Mouse (Mus musculus) stomach, postnatal 0 days (tissue): Measurements from ENCODE around the gene Kctd2. TPM values are rescaled to one million over a fixed set of nuclear protein-coding genes. Genes with fewer than 3 reads are reported as not detected.

Experiments
- ATAC-seq: fragments of 200-750 bp; cut with Nextera tagmentation; 2 replicates; pipeline ENCODE4 v1.8.0; 2017; ENCODE audit not compliant: low FRiP score, low TSS enrichment
- DNase-seq: peaks from one replicate; pipeline ENCODE4 v3.0.0-alpha.2; 2016; ENCODE audit warnings: low spot score
- H3K27ac ChIP-seq: fragments of 300-500 bp; sonication (generic); replicated peaks from 2 replicates; pipeline ENCODE4 v1.5.1; 2014; ENCODE audit warnings: mild to moderate bottlenecking, control low read depth
- H3K27me3 ChIP-seq: fragments of 300-500 bp; sonication (generic); 2 replicates; pipeline ENCODE4 v1.6.1; 2014; ENCODE audit warnings: low read length; ENCODE audit not compliant: control insufficient read depth, insufficient read depth
- H3K36me3 ChIP-seq: fragments of 300-500 bp; sonication (generic); 2 replicates; pipeline ENCODE4 v1.6.1; 2014; ENCODE audit warnings: low read length, mixed read lengths; ENCODE audit not compliant: control insufficient read depth, insufficient read depth
- H3K4me1 ChIP-seq: fragments of 300-500 bp; sonication (generic); replicated peaks from 2 replicates; pipeline ENCODE4 v1.6.1; 2014; ENCODE audit warnings: antibody characterized with exemption; ENCODE audit not compliant: control insufficient read depth, insufficient read depth
- H3K4me2 ChIP-seq: fragments of 300-500 bp; sonication (generic); replicated peaks from 2 replicates; pipeline ENCODE4 v1.6.1; 2014; ENCODE audit warnings: low read depth, mild to moderate bottlenecking, control low read depth, moderate library complexity
- H3K4me3 ChIP-seq: fragments of 300-500 bp; sonication (generic); 2 replicates; pipeline ENCODE4 v1.5.1; 2014; ENCODE audit warnings: low read depth, low read length, control low read depth
- H3K9ac ChIP-seq: fragments of 300-500 bp; sonication (generic); 2 replicates; pipeline ENCODE4 v1.6.1; 2014; ENCODE audit warnings: mild to moderate bottlenecking, low read length, control low read depth, mixed read lengths
- H3K9me3 ChIP-seq: fragments of 300-500 bp; sonication (generic); 2 replicates; pipeline ENCODE4 v1.6.1; 2016; ENCODE audit warnings: low read length; ENCODE audit not compliant: control insufficient read depth
- CTCF ChIP-seq: IDR thresholded peaks from 2 replicates; pipeline ENCODE4 v1.5.1; 2016; ENCODE audit warnings: antibody characterized with exemption, low read depth, mild to moderate bottlenecking, moderate library complexity
- EP300 ChIP-seq: optimal IDR thresholded peaks from 2 replicates; pipeline ENCODE3; 2016; ENCODE audit warnings: antibody characterized with exemption
- WGBS: fragments of 180-500 bp; shearing (Covaris S2); extraction: QIAGEN DNeasy Blood & Tissue Kit; methylation state at CpG from one replicate; pipeline ENCODE4 v1.1.7; 2014; 5-methylcytosine and 5-hydroxymethylcytosine counted together
- polyA plus RNA-seq: library from polyadenylated mRNA; unstranded; fragments of >200 nt; fragmentation: Nextera tagmentation; extraction: Ambion mirVana; gene quantifications from 2 replicates; pipeline ENCODE4 v1.2.1, GENCODE M21; 2015

Kctd2 gene
- polyA plus RNA-seq, 1 experiment from 2014 or later: 11.6 TPM

- H3K4me3 ChIP-seq: no peak overlapping the region
- no peaks in the 10 kb centered on the region for H3K9me3 ChIP-seq
- H3K9ac ChIP-seq: no peak overlapping the region
- TF ChIP-seq EP300 (no peak), CTCF (no peak)
- no peaks in the 10 kb centered on the region for H3K36me3 ChIP-seq
- no peak for ATAC-seq
- H3K4me2 ChIP-seq: no peak overlapping the region
- no peak overlapping the region for H3K27ac ChIP-seq
- no peaks in the 10 kb centered on the region for H3K4me1 ChIP-seq
- H3K27me3 ChIP-seq: no peaks in the 10 kb centered on the region
- 25% methylated on average over 8 of the region's 8 CpGs for WGBS
- DNase-seq: no peak
These were observed 41.0 kb downstream of the Kctd2 start for GRCm38 (mm10) chr11:115460976-115461375.

- no peak overlapping the region for H3K4me3 ChIP-seq
These were observed 41.9 kb downstream of the Kctd2 start for GRCm38 (mm10) chr11:115461846-115462242.

GRCm38 (mm10) chr11:115462243-115462891 lies 42.4 kb downstream of the Kctd2 start, which contains the start of gene Slc16a5:
Gene Slc16a5 (plus strand): TSS chr11:115462474.
- H3K4me1 ChIP-seq: no peaks in the 10 kb centered on the region
- WGBS: 63% methylated on average over 16 of the region's 16 CpGs
- peak within 1 kb of the TSS; percentile 35 for H3K4me2 ChIP-seq
- no peak for TF ChIP-seq CTCF
- TF ChIP-seq EP300: no peak
- H3K4me3 ChIP-seq: no peak within 1 kb of the TSS
- no peaks in the 10 kb centered on the region for H3K36me3 ChIP-seq
- DNase-seq (peak; percentile 77), ATAC-seq (peak; percentile 73)
- peak within 1 kb of the TSS; percentile 23; the same call in 1 of the 2 replicates for H3K9ac ChIP-seq
- no peaks in the 10 kb centered on the region for H3K27me3 ChIP-seq
- H3K27ac ChIP-seq: peak within 1 kb of the TSS; percentile 78
- no peaks in the 10 kb centered on the region for H3K9me3 ChIP-seq

More at GRCm38 (mm10) chr11:115461846-115462242, 41.9 kb downstream of the Kctd2 start:
- H3K27ac ChIP-seq: peak overlapping the region; percentile 45; the same call in 1 of the 2 replicates
- 49% methylated on average over 5 of the region's 5 CpGs for WGBS
- H3K4me1 ChIP-seq: no peaks in the 10 kb centered on the region
- TF ChIP-seq EP300: no peak
- TF ChIP-seq CTCF: no peak
- no peak overlapping the region for H3K4me2 ChIP-seq
- ATAC-seq (no peak), DNase-seq (no peak)
- no peaks in the 10 kb centered on the region for H3K36me3 ChIP-seq
- no peak overlapping the region for H3K9ac ChIP-seq
- H3K9me3 ChIP-seq: no peaks in the 10 kb centered on the region
- H3K27me3 ChIP-seq: no peaks in the 10 kb centered on the region

- Histone ChIP-seq H3K4me1 (no peaks in the 10 kb centered on the region), H3K9me3 (no peaks in the 10 kb centered on the region), H3K27me3 (no peaks in the 10 kb centered on the region), H3K9ac (0 out of 2 replicates have a peak overlapping the region, but pooled peaks have one; percentile 13), H3K4me3 (no peak overlapping the region), H3K27ac (peak overlapping the region; percentile 76; the same call in 1 of the 2 replicates), H3K4me2 (peak overlapping the region; percentile 35; the same call in 1 of the 2 replicates), H3K36me3 (no peaks in the 10 kb centered on the region)
- peak; percentile 89 for ATAC-seq
- no peak for TF ChIP-seq CTCF
- TF ChIP-seq EP300: no peak
- DNase-seq: peak; percentile 78
- 44% methylated on average over 11 of the region's 11 CpGs for WGBS
These were observed 43.5 kb downstream of the Kctd2 start for GRCm38 (mm10) chr11:115463397-115463796.

GRCm38 (mm10) chr11:115464851-115465250 lies 44.9 kb downstream of the Kctd2 start:
- no peak overlapping the region for H3K27ac ChIP-seq
- no peaks in the 10 kb centered on the region for H3K27me3 ChIP-seq
- no peaks in the 10 kb centered on the region for H3K4me1 ChIP-seq
- H3K36me3 ChIP-seq: no peaks in the 10 kb centered on the region
- no peak overlapping the region for H3K4me3 ChIP-seq
- TF ChIP-seq EP300: no peak
- TF ChIP-seq CTCF: no peak
- H3K9me3 ChIP-seq: no peaks in the 10 kb centered on the region
- WGBS: 81% methylated on average over 8 of the region's 8 CpGs
- no peak overlapping the region for H3K4me2 ChIP-seq
- DNase-seq (no peak), ATAC-seq (no peak)
- no peak overlapping the region for H3K9ac ChIP-seq

- no peak overlapping the region for H3K4me2 ChIP-seq
- no peak overlapping the region for H3K27ac ChIP-seq
- H3K9me3 ChIP-seq: no peaks in the 10 kb centered on the region
- H3K36me3 ChIP-seq: no peaks in the 10 kb centered on the region
- peak; percentile 15 for DNase-seq
- TF ChIP-seq EP300 (no peak), CTCF (no peak)
- no peak overlapping the region for H3K4me3 ChIP-seq
- ATAC-seq: no peak; the same call in 1 of the 2 replicates
- H3K27me3 ChIP-seq: no peaks in the 10 kb centered on the region
- H3K9ac ChIP-seq: no peak overlapping the region
- no peaks in the 10 kb centered on the region for H3K4me1 ChIP-seq
- WGBS: 35% methylated on average over 4 of the region's 4 CpGs
These were observed 47.3 kb downstream of the Kctd2 start for GRCm38 (mm10) chr11:115467217-115467618.
